Mouse (Mus musculus) liver, adult 2 months (tissue): ENCODE results near the gene Ubp1. TPM values are rescaled to one million over a fixed set of nuclear protein-coding genes. Genes with fewer than 3 reads are reported as not detected.

ENCODE experiments used
- DNase-seq: peaks from one replicate; pipeline ENCODE4 v3.0.0-alpha.2; 2011; ENCODE audit warnings: low read depth, low spot score; ENCODE audit errors: extremely low read depth
- H3K27ac ChIP-seq: fragments of 200-500 bp; replicated peaks from 2 replicates; pipeline ENCODE4 v1.5.1; 2012; ENCODE audit warnings: low read depth, mild to moderate bottlenecking, control low read depth, inconsistent platforms, low read length; ENCODE audit not compliant: insufficient read depth
- H3K27me3 ChIP-seq: fragments of 200-500 bp; 2 replicates; pipeline ENCODE4 v1.6.1; 2012; ENCODE audit warnings: mild to moderate bottlenecking, moderate library complexity, low read length, inconsistent platforms; ENCODE audit not compliant: control insufficient read depth, insufficient read depth
- H3K36me3 ChIP-seq: fragments of 200-500 bp; 2 replicates; pipeline ENCODE4 v1.6.1; 2012; ENCODE audit warnings: low read length, inconsistent platforms; ENCODE audit not compliant: control insufficient read depth, insufficient read depth
- H3K4me1 ChIP-seq: fragments of 200-500 bp; 2 replicates; pipeline ENCODE4 v1.6.1; 2011; ENCODE audit warnings: low read length; ENCODE audit not compliant: control insufficient read depth, insufficient read depth
- H3K4me3 ChIP-seq: fragments of 200-500 bp; 2 replicates; pipeline ENCODE4 v1.5.1; 2011; ENCODE audit warnings: low read depth, mild to moderate bottlenecking, control low read depth, low read length, moderate library complexity; ENCODE audit not compliant: insufficient read depth
- H3K79me2 ChIP-seq: fragments of 200-500 bp; 2 replicates; pipeline ENCODE4 v1.6.1; 2012; ENCODE audit warnings: inconsistent platforms, mild to moderate bottlenecking, low read length, moderate library complexity; ENCODE audit not compliant: control insufficient read depth, insufficient read depth
- H3K9ac ChIP-seq: fragments of 200-500 bp; 2 replicates; pipeline ENCODE4 v1.6.1; 2012; ENCODE audit warnings: low read depth, mild to moderate bottlenecking, control low read depth, inconsistent platforms, low read length
- CTCF ChIP-seq: fragments of 200-500 bp; IDR thresholded peaks from 2 replicates; pipeline ENCODE4 v1.5.1; 2011; ENCODE audit warnings: low read depth, low read length, control low read depth
- POLR2A ChIP-seq: fragments of 200-500 bp; IDR thresholded peaks from 2 replicates; pipeline ENCODE4 v1.6.1; 2011; ENCODE audit warnings: low read length, control low read depth; ENCODE audit not compliant: insufficient read depth; ENCODE audit errors: extremely low read depth
- WGBS: fragments of 180-500 bp; shearing (Covaris S2); methylation state at CpG from one replicate; pipeline ENCODE4 v1.1.7; 2018; 5-methylcytosine and 5-hydroxymethylcytosine counted together
- polyA plus RNA-seq: library from polyadenylated mRNA; depleted of rRNA; stranded (reverse); fragments of >200 nt; gene quantifications from 2 replicates; pipeline ENCODE4 v1.2.3, GENCODE M21; 2012
- total RNA-seq: library from RNA; depleted of rRNA; stranded (reverse); fragments of >200 nt; gene quantifications from 2 replicates; pipeline ENCODE4 v1.2.3, GENCODE M21; 2014

Gene Ubp1
- total and polyA plus RNA-seq, 2 experiments, result 24.2 to 27.8 TPM

DNA sequence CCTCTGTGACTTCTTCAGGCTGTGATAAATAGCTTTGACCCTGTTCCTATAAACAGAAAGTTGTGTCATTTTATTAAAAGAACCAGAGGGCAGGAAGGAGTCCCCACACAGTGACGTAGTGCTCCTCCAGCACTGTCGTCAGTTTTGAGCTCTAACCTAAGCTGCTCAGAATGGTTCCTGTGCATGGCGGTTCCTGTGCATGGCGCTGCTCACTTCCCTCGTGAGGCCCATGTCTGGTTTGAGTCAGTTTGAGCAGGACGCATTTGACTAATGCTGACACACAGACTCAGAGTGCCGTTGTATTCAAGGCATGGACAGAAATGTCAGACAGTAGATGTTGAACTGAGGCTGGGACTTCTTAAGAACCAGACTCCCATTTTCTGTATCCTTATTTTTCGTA, 40.9 kb downstream of the Ubp1 start:
- no peak overlapping the region for H3K27ac ChIP-seq
- peaks cover 65% of the 10 kb centered on the region for H3K36me3 ChIP-seq
- H3K79me2 ChIP-seq, result no peaks in the 10 kb centered on the region
- H3K9ac ChIP-seq, result no peak overlapping the region
- no peak for DNase-seq
- H3K4me3 ChIP-seq, result no peak overlapping the region
- H3K4me1 ChIP-seq, result no peaks in the 10 kb centered on the region
- H3K27me3 ChIP-seq, result no peaks in the 10 kb centered on the region
- TF ChIP-seq POLR2A (no peak), CTCF (no peak)
- 88% methylated on average over 8 of the region's 8 CpGs for WGBS

GRCm38 (mm10) chr9:113973857-113974256, 43.1 kb downstream of the Ubp1 start:
- DNase-seq, result no peak
- Histone ChIP-seq H3K27me3 (no peaks in the 10 kb centered on the region), H3K36me3 (peaks cover 52% of the 10 kb centered on the region), H3K9ac (no peak overlapping the region), H3K79me2 (no peaks in the 10 kb centered on the region), H3K4me3 (no peak overlapping the region), H3K4me1 (no peaks in the 10 kb centered on the region), H3K27ac (no peak overlapping the region)
- no peak for TF ChIP-seq POLR2A
- TF ChIP-seq CTCF, result no peak
- 96% methylated on average over 4 of the region's 4 CpGs for WGBS

DNA sequence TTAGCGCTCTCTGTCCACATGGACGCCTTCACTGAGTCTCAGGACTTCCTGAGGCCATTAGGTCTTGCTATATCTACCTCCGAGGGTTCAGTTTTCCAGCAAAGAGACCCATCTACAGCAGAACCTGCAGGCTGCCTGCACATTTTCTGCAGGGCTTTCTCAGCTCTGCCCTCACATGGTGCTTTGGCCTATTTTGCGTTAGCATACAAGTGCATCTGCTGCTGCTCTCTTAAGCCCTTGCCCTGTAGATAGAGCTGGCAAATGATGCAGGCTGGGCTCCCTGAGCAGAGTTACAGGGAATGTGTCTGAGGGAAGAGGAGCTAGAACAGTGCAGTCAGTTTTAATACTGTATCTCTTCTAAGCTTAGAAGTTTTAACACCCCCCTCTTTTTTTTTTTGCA, 44.2 kb downstream of the Ubp1 start:
- TF ChIP-seq CTCF, result no peak

GRCm38 (mm10) chr9:113975442-113975841, 44.7 kb downstream of the Ubp1 start:
- no peaks in the 10 kb centered on the region for H3K27me3 ChIP-seq
- no peak overlapping the region for H3K4me3 ChIP-seq
- peaks cover 40% of the 10 kb centered on the region for H3K36me3 ChIP-seq
- DNase-seq, result no peak
- TF ChIP-seq CTCF, result no peak
- no peak for TF ChIP-seq POLR2A
- H3K79me2 ChIP-seq, result no peaks in the 10 kb centered on the region
- no peak overlapping the region for H3K9ac ChIP-seq
- H3K4me1 ChIP-seq, result no peaks in the 10 kb centered on the region
- WGBS, result 85% methylated on average over 7 of the region's 7 CpGs
- H3K27ac ChIP-seq, result no peak overlapping the region

More for the DNA sequence above, 44.2 kb downstream of the Ubp1 start:
- no peaks in the 10 kb centered on the region for H3K4me1 ChIP-seq
- no peaks in the 10 kb centered on the region for H3K79me2 ChIP-seq
- no peak overlapping the region for H3K9ac ChIP-seq
- no peak for DNase-seq
- H3K27me3 ChIP-seq, result no peaks in the 10 kb centered on the region
- H3K36me3 ChIP-seq, result peaks cover 43% of the 10 kb centered on the region
- no peak overlapping the region for H3K27ac ChIP-seq
- WGBS, result 97% methylated on average over 4 of the region's 4 CpGs
- no peak overlapping the region for H3K4me3 ChIP-seq

DNA sequence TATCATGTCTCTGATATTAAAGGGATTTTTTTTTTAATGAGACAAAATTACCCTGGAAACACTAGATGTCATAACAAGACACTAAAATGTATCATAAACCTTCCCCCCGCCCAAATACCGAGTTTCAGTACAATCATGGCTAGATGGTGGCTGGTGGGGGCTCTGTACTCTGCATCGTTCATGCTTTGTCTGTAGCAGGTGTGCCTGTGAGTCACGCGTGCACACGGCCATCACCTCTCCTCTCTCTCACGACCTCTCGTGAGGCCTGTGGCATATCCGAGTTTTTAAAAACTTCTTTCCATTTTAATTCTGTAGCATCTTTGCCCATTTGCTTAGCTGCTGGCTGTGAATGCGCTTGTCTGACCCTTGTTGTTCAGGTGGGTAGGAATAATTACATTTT, 45.5 kb downstream of the Ubp1 start:
- Histone ChIP-seq H3K27me3 (no peaks in the 10 kb centered on the region), H3K4me1 (no peaks in the 10 kb centered on the region), H3K9ac (no peak overlapping the region), H3K4me3 (no peak overlapping the region), H3K36me3 (peaks cover 37% of the 10 kb centered on the region), H3K79me2 (no peaks in the 10 kb centered on the region), H3K27ac (no peak overlapping the region)
- no peak for DNase-seq
- TF ChIP-seq CTCF (no peak), POLR2A (no peak)
- WGBS, result 94% methylated on average over 10 of the region's 10 CpGs

DNA sequence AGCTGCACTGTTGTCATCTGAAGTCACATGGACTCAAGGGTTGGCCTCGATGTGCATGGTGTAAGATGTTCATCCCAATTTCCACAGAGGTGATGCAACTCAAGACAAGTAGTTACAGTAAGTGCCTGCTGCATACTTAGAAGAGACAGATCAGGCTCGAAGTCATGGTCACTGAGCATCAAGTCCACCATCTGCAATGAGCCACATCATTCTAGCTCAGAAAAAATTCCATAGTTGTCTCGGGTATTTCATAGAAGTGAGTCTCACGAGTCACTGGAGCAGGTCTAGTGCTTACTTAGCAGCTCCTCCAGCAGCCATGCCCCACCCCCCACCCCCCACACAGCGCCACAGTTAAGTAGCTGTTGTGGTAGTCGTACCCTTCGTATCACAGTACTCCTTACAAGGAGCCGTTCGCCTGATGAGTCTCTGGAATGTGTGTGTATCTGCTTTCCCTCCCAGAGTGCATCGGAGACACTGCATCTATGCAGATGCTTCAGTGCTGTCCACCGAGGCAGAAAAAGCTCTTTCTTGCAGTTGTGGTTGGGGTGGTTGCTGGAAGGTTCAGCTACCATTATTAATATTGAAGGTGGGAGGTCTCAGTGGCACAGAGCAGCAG, 46.6 kb downstream of the Ubp1 start:
- 89% methylated on average over 11 of the region's 11 CpGs for WGBS
- H3K79me2 ChIP-seq, result no peaks in the 10 kb centered on the region
- no peak overlapping the region for H3K27ac ChIP-seq
- DNase-seq, result no peak
- H3K27me3 ChIP-seq, result no peaks in the 10 kb centered on the region
- H3K4me3 ChIP-seq, result no peak overlapping the region
- H3K36me3 ChIP-seq, result peaks cover 29% of the 10 kb centered on the region; the same call in 1 of the 2 replicates
- TF ChIP-seq POLR2A (no peak), CTCF (no peak)
- no peaks in the 10 kb centered on the region for H3K4me1 ChIP-seq
- H3K9ac ChIP-seq, result no peak overlapping the region
